Mouse (Mus musculus): ENCODE results near the gene Setd4. TPM values are rescaled to one million over a fixed set of nuclear protein-coding genes. Genes with fewer than 3 reads are reported as not detected.
"Not testable (repeated sequence)": the region's sequence is repeated elsewhere in the genome, so short reads cannot be mapped to it uniquely, and the experiment has no call there.

The Setd4 gene
- 14.3 and 16.5 TPM in 2 replicates for polyA plus RNA-seq (2016; fragmentation: Nextera tagmentation; extraction: Ambion mirVana)

GRCm38 (mm10) chr16:93603439-93604212 is at the start of gene Setd4:
Gene Setd4 (minus strand): TSS chr16:93604063.
- Histone ChIP-seq H3K27ac (peak within 1 kb of the TSS; percentile 92), H3K4me1 (peaks cover 18% of the 10 kb centered on the region), H3K4me2 (replicated peaks) (peak within 1 kb of the TSS; percentile 81), H3K9me3 (replicated peaks) (no peaks in the 10 kb centered on the region), H3K9ac (peak within 1 kb of the TSS; percentile 70), H3K36me3 (no peaks in the 10 kb centered on the region), H3K4me3 (peak within 1 kb of the TSS; percentile 53), H3K27me3 (no peaks in the 10 kb centered on the region; the same call in 1 of the 2 replicates)
- WGBS = 2% methylated on average over 55 of the region's 55 CpGs
- ATAC-seq (ENCODE audit: low FRiP score) = peak; percentile 91

GRCm38 (mm10) chr16:93648441-93649183 is 44.7 kb upstream of the Setd4 start:
- Histone ChIP-seq H3K9ac (no peak overlapping the region), H3K4me2 (replicated peaks) (no peak overlapping the region), H3K27me3 (no peaks in the 10 kb centered on the region), H3K4me1 (no peaks in the 10 kb centered on the region), H3K9me3 (replicated peaks) (no peaks in the 10 kb centered on the region), H3K4me3 (no peak overlapping the region), H3K27ac (no peak overlapping the region), H3K36me3 (no peaks in the 10 kb centered on the region)
- WGBS = 86% methylated on average over 5 of the region's 5 CpGs
- ATAC-seq (ENCODE audit: low FRiP score) = no peak

GRCm38 (mm10) chr16:93644006-93644405 is 40.1 kb upstream of the Setd4 start:
- no peak for ATAC-seq (ENCODE audit: low FRiP score)
- WGBS = 72% methylated on average over 4 of the region's 4 CpGs
- Histone ChIP-seq H3K4me3 (no peak overlapping the region), H3K27me3 (no peaks in the 10 kb centered on the region), H3K36me3 (no peaks in the 10 kb centered on the region), H3K27ac (no peak overlapping the region), H3K4me1 (no peaks in the 10 kb centered on the region), H3K9ac (no peak overlapping the region), H3K9me3 (replicated peaks) (no peaks in the 10 kb centered on the region), H3K4me2 (replicated peaks) (no peak overlapping the region)

DNA sequence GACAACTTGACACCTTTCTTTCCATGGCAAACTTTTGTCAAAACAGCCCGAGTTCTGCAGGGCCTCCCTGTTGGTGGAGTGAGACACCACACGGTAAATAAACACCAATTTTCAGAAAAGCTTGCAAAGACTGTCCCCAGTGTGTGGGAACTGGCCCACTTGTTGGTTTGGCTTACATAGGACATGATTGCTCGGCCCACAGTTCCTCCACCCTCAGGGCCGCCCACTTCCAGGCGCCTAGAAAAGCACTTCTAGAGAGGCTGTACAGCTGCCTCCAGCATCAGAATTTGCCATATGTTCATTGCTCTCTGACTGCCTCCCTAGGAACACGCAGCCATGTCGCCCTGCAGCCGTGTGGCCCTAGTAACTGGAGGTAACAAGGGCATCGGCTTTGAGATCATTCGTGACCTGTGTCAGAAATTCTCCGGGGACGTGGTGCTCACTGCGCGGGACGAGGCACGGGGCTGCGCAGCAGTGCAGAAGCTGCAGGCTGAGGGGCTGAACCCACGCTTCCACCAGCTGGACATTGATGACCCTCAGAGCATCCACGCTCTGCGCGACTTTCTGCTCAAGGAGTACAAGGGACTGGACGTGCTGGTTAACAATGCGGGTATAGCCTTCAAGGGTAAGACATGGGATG is 24.0 kb upstream of the Setd4 start, which contains the start of gene Gm5678:
TSS of gene Gm5678 (plus strand) at position 337 of the 640 bp plus-strand sequence.
- ATAC-seq (ENCODE audit: low FRiP score) = no peak
- Histone ChIP-seq H3K4me2 (replicated peaks) (no peak within 1 kb of the TSS), H3K27ac (no peak within 1 kb of the TSS), H3K9me3 (replicated peaks) (no peaks in the 10 kb centered on the region), H3K9ac (no peak within 1 kb of the TSS), H3K27me3 (no peaks in the 10 kb centered on the region), H3K4me3 (no peak within 1 kb of the TSS), H3K36me3 (no peaks in the 10 kb centered on the region), H3K4me1 (no peaks in the 10 kb centered on the region)
- 79% methylated on average over 23 of the region's 23 CpGs for WGBS

DNA sequence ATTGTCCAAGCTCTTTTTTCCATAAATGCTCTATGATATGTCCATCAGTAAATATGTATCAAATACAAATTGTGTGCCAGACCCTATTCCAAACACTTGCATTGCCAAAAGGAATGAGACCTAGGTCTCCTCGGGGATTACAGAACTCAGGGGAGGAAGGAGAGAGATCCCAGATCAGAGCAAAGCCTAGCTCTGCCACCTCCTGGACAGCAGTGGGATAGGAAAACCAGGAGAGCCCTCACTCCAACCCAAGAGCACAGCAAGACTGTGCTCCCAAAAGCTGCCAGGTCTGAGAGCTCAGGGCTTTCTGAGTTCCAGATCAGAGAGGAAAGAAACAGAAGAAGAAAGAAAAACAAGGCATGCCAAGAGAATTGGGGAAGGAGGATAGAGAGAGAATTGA is 22.9 kb upstream of the Setd4 start:
- no peak overlapping the region for H3K27ac ChIP-seq
- no peak for ATAC-seq (ENCODE audit: low FRiP score)
- H3K9ac ChIP-seq = no peak overlapping the region
- no peaks in the 10 kb centered on the region for H3K9me3 ChIP-seq (replicated peaks)
- no peaks in the 10 kb centered on the region for H3K4me1 ChIP-seq
- WGBS = 22% methylated on average over 1 of the region's 1 CpGs
- no peak overlapping the region for H3K4me3 ChIP-seq
- no peaks in the 10 kb centered on the region for H3K27me3 ChIP-seq
- no peak overlapping the region for H3K4me2 ChIP-seq (replicated peaks)
- H3K36me3 ChIP-seq = no peaks in the 10 kb centered on the region

GRCm38 (mm10) chr16:93624671-93625070 is 20.8 kb upstream of the Setd4 start:
- Histone ChIP-seq H3K9ac (no peak overlapping the region), H3K36me3 (no peaks in the 10 kb centered on the region), H3K4me3 (no peak overlapping the region), H3K9me3 (replicated peaks) (no peaks in the 10 kb centered on the region), H3K27ac (no peak overlapping the region), H3K4me2 (replicated peaks) (no peak overlapping the region), H3K27me3 (no peaks in the 10 kb centered on the region), H3K4me1 (no peaks in the 10 kb centered on the region)
- ATAC-seq (ENCODE audit: low FRiP score) = no peak
- 83% methylated on average over 4 of the region's 4 CpGs for WGBS

- not testable (repeated sequence) for H3K27ac ChIP-seq; H3K4me2 ChIP-seq (replicated peaks); H3K27me3 ChIP-seq; H3K4me1 ChIP-seq; H3K36me3 ChIP-seq; ATAC-seq (ENCODE audit: low FRiP score); H3K9ac ChIP-seq; H3K4me3 ChIP-seq; H3K9me3 ChIP-seq (replicated peaks)
- 92% methylated on average over 4 of the region's 4 CpGs for WGBS
These were observed 19.9 kb upstream of the Setd4 start for GRCm38 (mm10) chr16:93623759-93624158.

DNA sequence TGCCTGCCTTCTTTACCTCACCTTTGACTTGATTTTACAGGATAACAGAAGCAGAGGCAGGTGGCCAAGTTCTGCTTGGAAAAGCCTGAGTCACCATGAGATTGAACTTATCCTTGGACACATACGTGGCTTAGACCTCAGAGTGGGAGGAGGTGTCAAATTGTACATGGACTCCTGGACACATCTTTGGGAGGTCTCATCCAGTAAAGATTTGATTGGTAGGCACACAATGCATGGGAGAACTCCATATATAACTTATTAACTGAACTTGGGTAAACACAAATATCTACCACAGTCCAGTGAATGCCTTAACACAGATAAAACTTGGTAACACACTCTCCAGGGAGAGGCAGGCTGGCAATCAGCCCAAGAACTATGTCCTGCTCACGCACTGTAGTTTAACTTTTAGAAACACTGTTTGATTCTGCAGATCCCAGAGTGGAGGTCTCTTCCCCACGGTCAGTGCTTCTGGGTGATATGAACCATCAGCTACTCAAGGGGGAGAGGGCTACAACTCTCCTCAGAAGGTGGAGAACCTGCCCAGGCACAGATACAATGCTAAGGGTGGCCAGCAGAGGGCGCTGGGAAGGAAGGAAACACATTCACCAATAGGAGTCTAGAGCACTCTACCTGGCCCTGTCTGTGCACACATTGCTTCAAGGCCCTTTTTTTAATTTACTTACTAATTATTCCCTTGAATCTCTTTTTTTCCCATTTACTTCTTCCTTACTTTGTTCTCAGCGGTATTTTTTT is 11.4 kb upstream of the Setd4 start:
- WGBS = 38% methylated on average over 5 of the region's 5 CpGs
- no peak for ATAC-seq (ENCODE audit: low FRiP score)
- H3K4me1 ChIP-seq = no peaks in the 10 kb centered on the region
- no peaks in the 10 kb centered on the region for H3K27me3 ChIP-seq
- peaks cover 17% of the 10 kb centered on the region; the same call in 1 of the 2 replicates for H3K36me3 ChIP-seq
- no peak overlapping the region for H3K4me2 ChIP-seq (replicated peaks)
- H3K27ac ChIP-seq = no peak overlapping the region
- no peak overlapping the region for H3K4me3 ChIP-seq
- H3K9me3 ChIP-seq (replicated peaks) = no peaks in the 10 kb centered on the region
- H3K9ac ChIP-seq = no peak overlapping the region

GRCm38 (mm10) chr16:93610961-93611360 is 7.1 kb upstream of the Setd4 start:
- H3K27ac ChIP-seq = no peak overlapping the region
- ATAC-seq (ENCODE audit: low FRiP score) = no peak
- no peaks in the 10 kb centered on the region; the same call in 1 of the 2 replicates for H3K27me3 ChIP-seq
- H3K36me3 ChIP-seq = peaks cover 23% of the 10 kb centered on the region
- H3K4me3 ChIP-seq = no peak overlapping the region
- H3K9ac ChIP-seq = no peak overlapping the region
- H3K4me2 ChIP-seq (replicated peaks) = no peak overlapping the region
- peaks cover 14% of the 10 kb centered on the region for H3K4me1 ChIP-seq
- H3K9me3 ChIP-seq (replicated peaks) = no peaks in the 10 kb centered on the region
- 93% methylated on average over 4 of the region's 4 CpGs for WGBS

DNA sequence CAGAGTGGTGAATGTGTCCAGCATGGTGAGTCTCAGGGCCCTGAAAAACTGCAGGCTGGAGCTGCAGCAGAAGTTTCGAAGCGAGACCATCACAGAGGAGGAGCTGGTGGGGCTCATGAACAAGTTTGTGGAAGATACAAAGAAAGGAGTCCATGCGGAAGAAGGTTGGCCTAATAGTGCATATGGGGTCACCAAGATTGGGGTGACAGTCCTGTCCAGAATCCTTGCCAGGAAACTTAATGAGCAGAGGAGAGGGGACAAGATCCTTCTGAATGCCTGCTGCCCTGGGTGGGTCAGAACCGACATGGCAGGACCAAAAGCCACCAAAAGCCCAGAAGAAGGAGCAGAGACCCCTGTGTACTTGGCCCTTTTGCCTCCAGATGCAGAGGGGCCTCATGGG is 5.9 kb upstream of the Setd4 start:
- H3K4me1 ChIP-seq = peaks cover 18% of the 10 kb centered on the region
- H3K9me3 ChIP-seq (replicated peaks) = no peaks in the 10 kb centered on the region
- H3K4me3 ChIP-seq = no peak overlapping the region
- no peak for ATAC-seq (ENCODE audit: low FRiP score)
- no peak overlapping the region for H3K9ac ChIP-seq
- no peak overlapping the region for H3K4me2 ChIP-seq (replicated peaks)
- peaks cover 23% of the 10 kb centered on the region for H3K36me3 ChIP-seq
- no peak overlapping the region for H3K27ac ChIP-seq
- H3K27me3 ChIP-seq = no peaks in the 10 kb centered on the region; the same call in 1 of the 2 replicates
- 96% methylated on average over 4 of the region's 4 CpGs for WGBS

GRCm38 (mm10) chr16:93608731-93609130 is 4.9 kb upstream of the Setd4 start:
- H3K4me1 ChIP-seq = peaks cover 26% of the 10 kb centered on the region
- no peak for ATAC-seq (ENCODE audit: low FRiP score)
- H3K4me3 ChIP-seq = peak overlapping the region; percentile 70
- peak overlapping the region; percentile 78; the same call in 1 of the 2 replicates for H3K9ac ChIP-seq
- H3K4me2 ChIP-seq (replicated peaks) = peak overlapping the region; percentile 76
- peaks cover 23% of the 10 kb centered on the region for H3K36me3 ChIP-seq
- no peaks in the 10 kb centered on the region; the same call in 1 of the 2 replicates for H3K27me3 ChIP-seq
- no peak overlapping the region for H3K27ac ChIP-seq
- WGBS = 76% methylated on average over 8 of the region's 8 CpGs
- no peaks in the 10 kb centered on the region for H3K9me3 ChIP-seq (replicated peaks)

Measured in hindbrain, embryonic 12.5 days (tissue).